Mouse (Mus musculus) heart, embryonic 15.5 days (tissue): ENCODE measurements around the gene Gm11214. TPM values are rescaled to one million over a fixed set of nuclear protein-coding genes. Genes with fewer than 3 reads are reported as not detected.

ENCODE experiments used
- ATAC-seq: fragments of 200-750 bp; cut with Nextera tagmentation; replicated peaks from 2 replicates; pipeline ENCODE4 v1.8.0; 2017; ENCODE audit warnings: low read depth, moderate TSS enrichment; ENCODE audit not compliant: insufficient number of reproducible peaks, insufficient read depth, low FRiP score
- H3K27ac ChIP-seq: fragments of 300-500 bp; sonication (generic); 2 replicates; pipeline ENCODE4 v1.5.1; 2015; ENCODE audit warnings: mild to moderate bottlenecking, inconsistent platforms
- H3K27me3 ChIP-seq: fragments of 300-500 bp; sonication (generic); 2 replicates; pipeline ENCODE4 v1.6.1; 2015; ENCODE audit warnings: inconsistent platforms
- H3K36me3 ChIP-seq: fragments of 300-500 bp; sonication (generic); 2 replicates; pipeline ENCODE4 v1.6.1; 2015; ENCODE audit warnings: mild to moderate bottlenecking, inconsistent platforms
- H3K4me1 ChIP-seq: fragments of 300-500 bp; sonication (generic); replicated peaks from 2 replicates; pipeline ENCODE4 v1.6.1; 2015; ENCODE audit warnings: inconsistent platforms
- H3K4me2 ChIP-seq: fragments of 300-500 bp; sonication (generic); 2 replicates; pipeline ENCODE4 v1.6.1; 2015; ENCODE audit warnings: inconsistent platforms, mild to moderate bottlenecking, moderate library complexity
- H3K4me3 ChIP-seq: fragments of 300-500 bp; sonication (generic); 2 replicates; pipeline ENCODE4 v1.5.1; 2015; ENCODE audit warnings: mild to moderate bottlenecking, inconsistent platforms
- H3K9ac ChIP-seq: fragments of 300-500 bp; sonication (generic); 2 replicates; pipeline ENCODE4 v1.6.1; 2015; ENCODE audit warnings: mild to moderate bottlenecking, inconsistent platforms
- H3K9me3 ChIP-seq: fragments of 300-500 bp; sonication (generic); replicated peaks from 2 replicates; pipeline ENCODE4 v1.6.1; 2016; ENCODE audit warnings: inconsistent platforms
- WGBS: fragments of 180-500 bp; shearing (Covaris S2); methylation state at CpG from one replicate; pipeline ENCODE4 v1.1.7; 2015; ENCODE audit warnings: mixed read lengths; 5-methylcytosine and 5-hydroxymethylcytosine counted together
- polyA plus RNA-seq: library from polyadenylated mRNA; unstranded; fragments of >200 nt; fragmentation: Nextera tagmentation; extraction: Ambion mirVana; gene quantifications from 2 replicates; pipeline ENCODE4 v1.2.1, GENCODE M21; 2015

The Gm11214 gene
- polyA plus RNA-seq, result not detected in 2 replicates

GRCm38 (mm10) chr4:63663279-63663678 is at the start of gene Gm11214:
Gene Gm11214 (minus strand): TSS chr4:63663379.
- H3K27me3 ChIP-seq, result no peaks in the 10 kb centered on the region
- no peaks in the 10 kb centered on the region for H3K9me3 ChIP-seq
- H3K4me1 ChIP-seq, result no peaks in the 10 kb centered on the region
- H3K4me2 ChIP-seq, result no peak within 1 kb of the TSS
- no peak within 1 kb of the TSS for H3K9ac ChIP-seq
- H3K4me3 ChIP-seq, result no peak within 1 kb of the TSS
- ATAC-seq, result no peak
- no peak within 1 kb of the TSS for H3K27ac ChIP-seq
- WGBS, result 85% methylated on average over 6 of the region's 6 CpGs
- H3K36me3 ChIP-seq, result no peaks in the 10 kb centered on the region

GRCm38 (mm10) chr4:63711886-63712285 is 48.7 kb upstream of the Gm11214 start:
- Histone ChIP-seq H3K4me2 (no peak overlapping the region), H3K27ac (no peak overlapping the region), H3K4me1 (no peaks in the 10 kb centered on the region), H3K9ac (no peak overlapping the region), H3K36me3 (no peaks in the 10 kb centered on the region), H3K27me3 (no peaks in the 10 kb centered on the region), H3K4me3 (no peak overlapping the region), H3K9me3 (no peaks in the 10 kb centered on the region)
- 86% methylated on average over 5 of the region's 5 CpGs for WGBS
- no peak for ATAC-seq

GRCm38 (mm10) chr4:63710431-63711220 is 47.4 kb upstream of the Gm11214 start:
- Histone ChIP-seq H3K27me3 (no peaks in the 10 kb centered on the region), H3K4me2 (no peak overlapping the region), H3K4me1 (no peaks in the 10 kb centered on the region), H3K4me3 (no peak overlapping the region), H3K36me3 (no peaks in the 10 kb centered on the region), H3K27ac (no peak overlapping the region), H3K9me3 (no peaks in the 10 kb centered on the region), H3K9ac (no peak overlapping the region)
- no peak for ATAC-seq
- 75% methylated on average over 8 of the region's 8 CpGs for WGBS

- Histone ChIP-seq H3K27me3 (no peaks in the 10 kb centered on the region), H3K9me3 (no peaks in the 10 kb centered on the region), H3K4me2 (no peak overlapping the region), H3K27ac (no peak overlapping the region), H3K9ac (no peak overlapping the region), H3K36me3 (no peaks in the 10 kb centered on the region), H3K4me1 (no peaks in the 10 kb centered on the region), H3K4me3 (no peak overlapping the region)
- WGBS, result 79% methylated on average over 1 of the region's 1 CpGs
- no peak for ATAC-seq
These were observed 43.2 kb upstream of the Gm11214 start for GRCm38 (mm10) chr4:63706279-63706971.

GRCm38 (mm10) chr4:63704232-63704631 is 41.1 kb upstream of the Gm11214 start:
- 66% methylated on average over 5 of the region's 5 CpGs for WGBS

GRCm38 (mm10) chr4:63703686-63704085 is 40.5 kb upstream of the Gm11214 start:
- Histone ChIP-seq H3K4me2 (no peak overlapping the region), H3K27ac (no peak overlapping the region), H3K9ac (no peak overlapping the region), H3K27me3 (no peaks in the 10 kb centered on the region), H3K36me3 (no peaks in the 10 kb centered on the region), H3K4me3 (no peak overlapping the region), H3K4me1 (no peaks in the 10 kb centered on the region), H3K9me3 (no peaks in the 10 kb centered on the region)
- ATAC-seq, result no peak
- 82% methylated on average over 2 of the region's 2 CpGs for WGBS

More at GRCm38 (mm10) chr4:63704232-63704631, 41.1 kb upstream of the Gm11214 start:
- Histone ChIP-seq H3K4me3 (no peak overlapping the region), H3K9me3 (no peaks in the 10 kb centered on the region), H3K27ac (no peak overlapping the region), H3K4me1 (no peaks in the 10 kb centered on the region), H3K4me2 (no peak overlapping the region), H3K9ac (no peak overlapping the region), H3K27me3 (no peaks in the 10 kb centered on the region), H3K36me3 (no peaks in the 10 kb centered on the region)
- no peak for ATAC-seq

- Histone ChIP-seq H3K4me3 (no peak overlapping the region), H3K36me3 (no peaks in the 10 kb centered on the region), H3K9ac (no peak overlapping the region), H3K4me1 (no peaks in the 10 kb centered on the region), H3K27me3 (no peaks in the 10 kb centered on the region), H3K27ac (no peak overlapping the region), H3K4me2 (no peak overlapping the region), H3K9me3 (no peaks in the 10 kb centered on the region)
- no peak for ATAC-seq
- 84% methylated on average over 4 of the region's 4 CpGs for WGBS
These were observed 39.0 kb upstream of the Gm11214 start for GRCm38 (mm10) chr4:63702006-63702704.

- Histone ChIP-seq H3K36me3 (no peaks in the 10 kb centered on the region), H3K9me3 (no peaks in the 10 kb centered on the region), H3K4me1 (no peaks in the 10 kb centered on the region), H3K4me3 (no peak overlapping the region), H3K27ac (no peak overlapping the region), H3K27me3 (no peaks in the 10 kb centered on the region), H3K9ac (no peak overlapping the region), H3K4me2 (no peak overlapping the region)
- 54% methylated on average over 3 of the region's 3 CpGs for WGBS
- ATAC-seq, result no peak
These were observed 36.6 kb upstream of the Gm11214 start for GRCm38 (mm10) chr4:63699749-63700148.

GRCm38 (mm10) chr4:63696921-63697320 is 33.7 kb upstream of the Gm11214 start:
- H3K4me3 ChIP-seq, result no peak overlapping the region
- 87% methylated on average over 4 of the region's 4 CpGs for WGBS
- H3K36me3 ChIP-seq, result no peaks in the 10 kb centered on the region
- H3K27me3 ChIP-seq, result no peaks in the 10 kb centered on the region
- H3K9me3 ChIP-seq, result no peaks in the 10 kb centered on the region
- H3K9ac ChIP-seq, result no peak overlapping the region
- no peak overlapping the region for H3K4me2 ChIP-seq
- H3K27ac ChIP-seq, result no peak overlapping the region
- ATAC-seq, result no peak
- no peaks in the 10 kb centered on the region for H3K4me1 ChIP-seq

GRCm38 (mm10) chr4:63692351-63692750 is 29.2 kb upstream of the Gm11214 start:
- Histone ChIP-seq H3K27me3 (no peaks in the 10 kb centered on the region), H3K4me1 (no peaks in the 10 kb centered on the region), H3K27ac (no peak overlapping the region), H3K9ac (no peak overlapping the region), H3K4me3 (no peak overlapping the region), H3K36me3 (no peaks in the 10 kb centered on the region), H3K4me2 (no peak overlapping the region), H3K9me3 (no peaks in the 10 kb centered on the region)
- ATAC-seq, result no peak

GRCm38 (mm10) chr4:63687429-63687828 is 24.2 kb upstream of the Gm11214 start:
- 62% methylated on average over 8 of the region's 8 CpGs for WGBS

More at GRCm38 (mm10) chr4:63687429-63687828, 24.2 kb upstream of the Gm11214 start:
- H3K4me3 ChIP-seq, result no peak overlapping the region
- no peak overlapping the region for H3K27ac ChIP-seq
- H3K4me1 ChIP-seq, result no peaks in the 10 kb centered on the region
- H3K27me3 ChIP-seq, result no peaks in the 10 kb centered on the region
- H3K4me2 ChIP-seq, result no peak overlapping the region
- no peaks in the 10 kb centered on the region for H3K36me3 ChIP-seq
- H3K9me3 ChIP-seq, result no peaks in the 10 kb centered on the region
- no peak overlapping the region for H3K9ac ChIP-seq
- ATAC-seq, result no peak
